Mouse (Mus musculus) myocyte (in vitro differentiated cells): Measurements from ENCODE around the gene Myef2. TPM values are rescaled to one million over a fixed set of nuclear protein-coding genes. Genes with fewer than 3 reads are reported as not detected.

Source experiments
- H3K27me3 ChIP-seq: one replicate; pipeline ENCODE4 v1.6.1; 2011; ENCODE audit not compliant: control insufficient read depth, insufficient read depth, insufficient read length
- H3K36me3 ChIP-seq: one replicate; pipeline ENCODE4 v1.6.1; 2011; ENCODE audit not compliant: control insufficient read depth, insufficient read depth
- H3K4me2 ChIP-seq: one replicate; pipeline ENCODE4 v1.6.1; 2011; ENCODE audit warnings: low read depth, control low read depth
- H3K4me3 ChIP-seq: one replicate; pipeline ENCODE4 v1.5.1; 2011; ENCODE audit warnings: mild to moderate bottlenecking, control low read depth, moderate library complexity
- H3K79me2 ChIP-seq: one replicate; pipeline ENCODE4 v1.6.1; 2011; ENCODE audit not compliant: control insufficient read depth, insufficient read depth
- H3ac ChIP-seq: one replicate; pipeline ENCODE4 v1.6.1; 2011; ENCODE audit not compliant: control insufficient read depth, insufficient read length
- CEBPB ChIP-seq: IDR thresholded peaks from 2 replicates; pipeline ENCODE4 v1.6.1; 2011; ENCODE audit warnings: mild to moderate bottlenecking, moderate library complexity; ENCODE audit not compliant: poor library complexity, insufficient read depth, severe bottlenecking
- E2F4 ChIP-seq: IDR thresholded peaks from one replicate; pipeline ENCODE4 v1.6.1; 2011; ENCODE audit warnings: mild to moderate bottlenecking, control low read depth, moderate library complexity; ENCODE audit not compliant: insufficient read depth
- MAX ChIP-seq: IDR thresholded peaks from one replicate; pipeline ENCODE4 v1.6.1; 2011; ENCODE audit warnings: low read depth, mild to moderate bottlenecking, control low read depth
- MYOD1 ChIP-seq, 3 experiments: IDR thresholded peaks; one replicate each; pipeline ENCODE4 v1.6.1; 2011; ENCODE audit warnings: control low read depth in 2 of 3, low read depth in 2 of 3, mild to moderate bottlenecking in 2 of 3, moderate library complexity in 1 of 3; ENCODE audit not compliant: insufficient read length in 2 of 3, control insufficient read depth in 1 of 3
- MYOG ChIP-seq, 3 experiments: IDR thresholded peaks; one replicate each; pipeline ENCODE4 v1.6.1; 2011; ENCODE audit warnings: control low read depth in 2 of 3, low read depth in 2 of 3, mild to moderate bottlenecking in 2 of 3; ENCODE audit not compliant: insufficient read length in 2 of 3, control insufficient read depth in 1 of 3, insufficient read depth in 1 of 3
- POLR2A ChIP-seq: IDR thresholded peaks from one replicate; pipeline ENCODE4 v1.6.1; 2011; ENCODE audit warnings: low read depth, mild to moderate bottlenecking, control low read depth, moderate library complexity; ENCODE audit not compliant: insufficient read length
- POLR2AphosphoS2 ChIP-seq: IDR thresholded peaks from one replicate; pipeline ENCODE4 v1.6.1; 2011; ENCODE audit warnings: low read depth, control low read depth; ENCODE audit not compliant: insufficient read length
- REST ChIP-seq: IDR thresholded peaks from one replicate; pipeline ENCODE4 v1.6.1; 2011; ENCODE audit warnings: mild to moderate bottlenecking, control low read depth, moderate library complexity; ENCODE audit not compliant: insufficient read depth, insufficient read length
- SRF ChIP-seq: IDR thresholded peaks from one replicate; pipeline ENCODE4 v1.6.1; 2011; ENCODE audit warnings: low read depth; ENCODE audit not compliant: control insufficient read depth, insufficient read length
- TCF12 ChIP-seq: IDR thresholded peaks from one replicate; pipeline ENCODE4 v1.6.1; 2011; ENCODE audit warnings: mild to moderate bottlenecking, control low read depth; ENCODE audit not compliant: poor library complexity, insufficient read depth, severe bottlenecking
- TCF3 ChIP-seq: IDR thresholded peaks from one replicate; pipeline ENCODE4 v1.6.1; 2011; ENCODE audit warnings: low read depth, control low read depth; ENCODE audit not compliant: insufficient read length
- USF1 ChIP-seq: IDR thresholded peaks from one replicate; pipeline ENCODE4 v1.6.1; 2011; ENCODE audit warnings: low read depth, mild to moderate bottlenecking, control low read depth, moderate library complexity
- polyA plus RNA-seq: library from polyadenylated mRNA; unstranded; fragments of >200 nt; fragmentation: generic; extraction: Trizol; gene quantifications from one replicate; pipeline ENCODE4 v1.2.1, GENCODE M21; 2012; ENCODE audit warnings: missing spikeins

Gene Myef2
- polyA plus RNA-seq, 1 experiment = 27.8 TPM

DNA sequence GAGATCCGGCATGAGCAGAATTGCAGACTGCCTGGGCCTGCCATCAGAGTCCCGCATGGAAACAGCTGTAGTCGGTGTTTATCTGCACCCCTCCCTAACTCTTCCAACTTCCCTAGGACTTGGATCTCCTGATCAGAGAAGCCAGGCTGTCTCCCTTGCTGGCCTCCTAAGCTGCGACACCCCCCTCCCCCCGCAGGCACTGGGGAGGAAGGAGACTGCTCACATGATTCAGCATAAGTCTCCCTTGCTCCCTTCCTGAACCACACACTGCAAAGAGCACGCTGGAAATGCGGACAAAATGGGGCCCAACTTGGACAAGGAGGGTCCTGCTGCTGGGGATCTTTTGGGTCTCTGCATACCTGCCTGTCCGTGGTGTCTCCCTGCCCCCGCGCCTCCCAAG lies 55.6 kb downstream of the Myef2 start, which contains the start of gene Slc24a5:
Slc24a5 (plus strand) TSS at position 231 of the 400 bp plus-strand sequence.
- Histone ChIP-seq H3K27me3 (no peaks in the 10 kb centered on the region), H3K36me3 (no peaks in the 10 kb centered on the region), H3ac (no peak within 1 kb of the TSS), H3K79me2 (no peaks in the 10 kb centered on the region), H3K4me3 (no peak within 1 kb of the TSS), H3K4me2 (no peak within 1 kb of the TSS)
- TF ChIP-seq TCF3 (no peak), POLR2AphosphoS2 (no peak), POLR2A (no peak), MYOG (IDR thresholded peaks at IDR 0.05; ENCODE audit: control insufficient read depth in 1 of 3, insufficient read depth in 1 of 3, insufficient read length in 2 of 3, low read depth in 2 of 3) (no peak), TCF12 (no peak), USF1 (no peak), SRF (no peak), MAX (no peak)

DNA sequence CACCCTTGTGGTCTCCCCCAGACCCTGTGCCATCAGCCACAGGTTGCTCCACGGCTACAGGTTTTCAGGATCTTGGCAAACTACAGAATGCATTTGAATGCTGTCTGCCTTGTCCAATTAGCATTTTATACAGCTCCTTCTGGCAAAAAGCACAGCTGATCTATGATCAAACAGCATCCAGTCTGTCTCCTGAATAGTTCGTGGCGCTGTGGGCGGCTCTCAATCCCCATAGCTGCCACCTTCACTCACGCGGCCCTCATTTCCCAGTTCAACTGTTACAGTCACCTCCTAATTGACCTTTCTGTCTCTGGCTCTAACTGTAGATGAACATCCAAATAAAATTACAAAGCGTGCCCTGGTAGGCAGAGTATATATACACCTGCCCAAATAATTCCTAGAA lies 56.1 kb downstream of the Myef2 start:
- H3K27me3 ChIP-seq = no peaks in the 10 kb centered on the region
- H3ac ChIP-seq = no peak overlapping the region
- no peaks in the 10 kb centered on the region for H3K79me2 ChIP-seq
- TF ChIP-seq REST (no peak), SRF (no peak), CEBPB (no peak), POLR2AphosphoS2 (no peak), MAX (no peak), USF1 (no peak), TCF3 (no peak), E2F4 (no peak), TCF12 (no peak), MYOG (IDR thresholded peaks at IDR 0.05; ENCODE audit: control insufficient read depth in 1 of 3, insufficient read depth in 1 of 3, insufficient read length in 2 of 3, low read depth in 2 of 3) (no peak), POLR2A (no peak), MYOD1 (IDR thresholded peaks at IDR 0.05; ENCODE audit: control insufficient read depth in 1 of 3, insufficient read length in 2 of 3, low read depth in 2 of 3) (no peak)
- no peak overlapping the region for H3K4me2 ChIP-seq
- H3K36me3 ChIP-seq = no peaks in the 10 kb centered on the region
- no peak overlapping the region for H3K4me3 ChIP-seq

- Histone ChIP-seq H3K4me2 (no peak overlapping the region), H3K36me3 (no peaks in the 10 kb centered on the region), H3ac (no peak overlapping the region), H3K27me3 (no peaks in the 10 kb centered on the region), H3K79me2 (no peaks in the 10 kb centered on the region), H3K4me3 (no peak overlapping the region)
- no peak for TF ChIP-seq MYOD1 (IDR thresholded peaks at IDR 0.05; ENCODE audit: control insufficient read depth in 1 of 3, insufficient read length in 2 of 3, low read depth in 2 of 3)
- no peak for TF ChIP-seq SRF
- TF ChIP-seq POLR2AphosphoS2 = no peak
- no peak for TF ChIP-seq USF1
- no peak for TF ChIP-seq TCF12
- TF ChIP-seq E2F4 = no peak
- TF ChIP-seq MYOG (IDR thresholded peaks at IDR 0.05; ENCODE audit: control insufficient read depth in 1 of 3, insufficient read depth in 1 of 3, insufficient read length in 2 of 3, low read depth in 2 of 3) = no peak
- TF ChIP-seq MAX = no peak
- TF ChIP-seq TCF3 = no peak
- TF ChIP-seq REST = no peak
- no peak for TF ChIP-seq CEBPB
- TF ChIP-seq POLR2A = no peak
Observed at GRCm38 (mm10) chr2:125062944-125063343, 60.5 kb downstream of the Myef2 start.

DNA sequence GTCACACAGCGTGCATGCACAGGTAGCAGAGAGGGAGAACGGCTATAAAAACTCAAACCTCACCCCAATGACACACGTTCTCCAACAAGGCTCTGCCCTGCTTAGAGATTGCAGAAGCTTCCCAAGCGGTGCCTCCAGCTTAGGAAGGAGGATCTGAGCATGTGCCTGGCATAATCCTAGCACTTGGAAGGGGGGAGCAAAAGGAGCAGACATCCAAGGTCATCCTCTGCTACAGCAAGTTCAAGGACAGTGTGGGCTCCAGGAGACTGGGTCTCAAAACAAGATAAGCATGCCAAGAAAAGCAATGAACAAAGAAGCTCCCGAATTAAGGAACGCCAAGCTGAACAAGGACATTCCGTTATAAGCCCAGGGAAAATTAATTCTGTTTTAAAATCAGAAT lies 62.0 kb downstream of the Myef2 start:
- Histone ChIP-seq H3K4me2 (no peak overlapping the region), H3K4me3 (no peak overlapping the region), H3ac (no peak overlapping the region), H3K79me2 (no peaks in the 10 kb centered on the region), H3K36me3 (no peaks in the 10 kb centered on the region), H3K27me3 (no peaks in the 10 kb centered on the region)
- TF ChIP-seq MAX = no peak
- no peak for TF ChIP-seq TCF3
- no peak for TF ChIP-seq REST
- no peak for TF ChIP-seq MYOD1 (IDR thresholded peaks at IDR 0.05; ENCODE audit: control insufficient read depth in 1 of 3, insufficient read length in 2 of 3, low read depth in 2 of 3)
- no peak for TF ChIP-seq E2F4
- no peak for TF ChIP-seq POLR2AphosphoS2
- no peak for TF ChIP-seq USF1
- TF ChIP-seq TCF12 = no peak
- TF ChIP-seq SRF = no peak
- no peak for TF ChIP-seq CEBPB
- TF ChIP-seq MYOG (IDR thresholded peaks at IDR 0.05; ENCODE audit: control insufficient read depth in 1 of 3, insufficient read depth in 1 of 3, insufficient read length in 2 of 3, low read depth in 2 of 3) = no peak
- no peak for TF ChIP-seq POLR2A

GRCm38 (mm10) chr2:125057250-125057815 lies 66.1 kb downstream of the Myef2 start:
- TF ChIP-seq TCF12 = no peak
- no peak for TF ChIP-seq REST
- TF ChIP-seq USF1 = no peak
- TF ChIP-seq POLR2AphosphoS2 = no peak
- no peak for TF ChIP-seq MYOD1 (IDR thresholded peaks at IDR 0.05; ENCODE audit: control insufficient read depth in 1 of 3, insufficient read length in 2 of 3, low read depth in 2 of 3)
- no peak for TF ChIP-seq POLR2A
- no peak for TF ChIP-seq E2F4
- no peak for TF ChIP-seq TCF3
- no peak for TF ChIP-seq MAX
- no peak for TF ChIP-seq CEBPB
- no peak for TF ChIP-seq MYOG (IDR thresholded peaks at IDR 0.05; ENCODE audit: control insufficient read depth in 1 of 3, insufficient read depth in 1 of 3, insufficient read length in 2 of 3, low read depth in 2 of 3)
- no peak for TF ChIP-seq SRF

More at GRCm38 (mm10) chr2:125057250-125057815, 66.1 kb downstream of the Myef2 start:
- Histone ChIP-seq H3K27me3 (no peaks in the 10 kb centered on the region), H3ac (no peak overlapping the region), H3K36me3 (no peaks in the 10 kb centered on the region), H3K4me3 (no peak overlapping the region), H3K4me2 (no peak overlapping the region), H3K79me2 (no peaks in the 10 kb centered on the region)
